Mouse (Mus musculus) frontal cortex, adult 2 months (tissue): ENCODE results near the gene Ptpro. TPM values are rescaled to one million over a fixed set of nuclear protein-coding genes. Genes with fewer than 3 reads are reported as not detected.

Experiments
- DNase-seq, 2 experiments: peaks; one replicate each; pipeline ENCODE4 v3.0.0; 2022; ENCODE audit warnings: low spot score in 1 of 2; ENCODE audit errors: extremely low spot score in 1 of 2
- polyA plus RNA-seq: library from polyadenylated mRNA; depleted of rRNA; stranded (reverse); fragments of >200 nt; gene quantifications from 2 replicates; pipeline ENCODE4 v1.2.3, GENCODE M21; 2012; rRNA removed

Gene Ptpro
- 86.0 and 93.6 TPM in 2 replicates for polyA plus RNA-seq

DNA sequence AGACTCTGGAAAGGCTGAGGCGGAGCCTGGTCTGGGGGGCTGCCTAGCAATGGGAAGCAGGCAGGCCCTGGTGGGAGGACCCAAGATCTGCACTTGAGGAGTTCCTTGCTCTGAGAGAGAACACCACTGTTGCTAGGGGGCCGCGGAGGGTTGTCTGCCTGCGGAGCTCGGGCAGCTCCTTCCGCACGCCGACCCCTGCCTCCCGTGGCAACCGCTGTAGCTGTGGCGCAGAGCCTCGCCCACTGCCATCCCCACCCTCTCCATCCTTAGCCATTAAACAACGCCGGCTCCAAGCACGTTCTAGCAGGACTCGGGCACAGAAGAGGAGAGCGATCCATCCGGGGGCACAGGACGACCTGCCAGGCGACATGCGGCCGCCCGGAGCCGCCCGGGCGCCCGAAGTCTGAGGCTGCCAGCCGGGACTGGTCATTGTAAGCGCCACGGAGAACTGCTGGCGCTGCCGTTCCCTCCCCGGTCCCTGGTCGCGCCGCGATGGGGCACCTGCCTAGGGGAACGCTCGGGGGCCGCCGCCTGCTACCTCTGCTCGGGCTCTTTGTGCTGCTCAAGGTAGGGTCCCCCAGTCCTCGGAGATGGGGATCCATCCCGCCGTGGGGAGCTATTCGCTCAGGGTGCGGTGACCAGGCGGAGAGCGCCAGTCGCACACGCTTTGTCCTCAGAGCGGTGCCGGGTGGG lies at the start of gene Ptpro:
TSS of gene Ptpro (plus strand) at position 126 of the 693 bp plus-strand sequence.
- DNase-seq: peak in 1 of 2 experiments; percentile 57

DNA sequence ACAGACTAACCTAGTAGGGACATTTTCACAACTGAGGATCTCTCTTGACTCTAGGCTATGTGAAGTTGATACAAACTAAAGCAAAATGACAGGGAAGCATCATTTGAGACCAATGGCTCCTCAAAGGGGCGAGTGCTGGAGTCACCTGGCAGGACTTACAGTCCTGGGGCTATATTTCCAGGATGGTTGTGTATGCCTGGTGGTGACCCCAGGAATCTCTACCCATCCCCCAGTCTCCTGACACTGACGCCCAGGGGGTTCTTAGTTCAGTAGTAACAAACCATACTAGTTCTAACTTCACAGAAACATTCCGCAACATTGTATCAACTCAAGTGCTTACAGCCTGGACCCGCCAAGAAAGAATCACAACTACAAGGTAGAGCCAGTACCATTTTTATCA lies 49.5 kb upstream of the Ptpro start:
- no peak for DNase-seq

DNA sequence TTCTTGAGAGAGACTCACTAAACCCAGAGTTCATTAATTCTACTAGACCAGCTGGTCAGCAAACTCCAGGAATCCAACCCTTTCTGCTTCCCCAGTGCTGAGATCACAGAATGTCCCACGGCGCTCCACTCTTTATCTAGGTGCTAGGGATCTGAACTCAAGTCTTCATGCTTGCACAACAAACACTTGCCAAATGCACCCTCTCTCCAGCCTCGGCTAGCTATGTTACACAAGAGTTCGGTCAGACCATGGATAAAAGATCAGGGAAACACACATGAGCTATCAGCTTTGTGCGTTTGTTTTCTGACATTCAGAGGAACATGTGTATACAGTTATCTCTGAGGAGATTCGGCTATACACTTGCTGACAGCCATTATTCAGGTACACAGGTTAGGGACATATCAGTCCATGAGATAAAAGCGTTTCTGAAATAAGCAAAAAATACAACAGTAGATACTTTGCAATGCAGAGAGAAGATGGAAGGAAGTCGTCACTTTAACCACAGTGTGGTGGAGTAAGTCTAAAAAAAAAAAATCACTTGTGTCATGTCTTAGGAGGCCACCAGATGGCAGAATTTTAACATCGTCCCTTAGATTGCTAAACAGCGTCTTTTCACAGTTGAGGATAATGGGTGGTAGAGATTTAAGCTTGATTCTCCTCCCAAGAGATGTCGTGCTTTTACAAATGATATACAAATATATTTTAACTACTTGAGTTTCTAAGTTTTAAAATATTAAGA lies 46.3 kb upstream of the Ptpro start:
- DNase-seq: peak in 1 of 2 experiments; percentile 74

DNA sequence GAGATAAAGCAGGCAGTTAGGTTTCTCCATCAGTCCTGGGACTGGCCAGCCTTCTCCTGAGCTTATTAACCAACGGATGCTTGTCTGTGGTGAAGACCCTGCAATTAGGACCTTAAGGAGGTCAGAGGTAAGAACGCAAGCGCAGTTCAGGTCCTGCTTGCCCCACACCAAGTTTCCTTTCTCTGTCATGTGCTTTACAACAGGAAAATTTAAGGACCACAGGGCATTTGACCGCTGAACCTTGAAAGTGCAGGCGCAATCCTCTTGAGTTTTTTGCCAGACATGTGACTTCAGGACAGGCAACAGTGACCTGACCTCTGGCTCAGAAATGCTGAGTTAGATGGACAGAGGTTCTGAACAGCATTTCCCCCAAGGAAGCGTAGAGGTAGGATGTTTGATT lies 45.0 kb upstream of the Ptpro start:
- no peak for DNase-seq

DNA sequence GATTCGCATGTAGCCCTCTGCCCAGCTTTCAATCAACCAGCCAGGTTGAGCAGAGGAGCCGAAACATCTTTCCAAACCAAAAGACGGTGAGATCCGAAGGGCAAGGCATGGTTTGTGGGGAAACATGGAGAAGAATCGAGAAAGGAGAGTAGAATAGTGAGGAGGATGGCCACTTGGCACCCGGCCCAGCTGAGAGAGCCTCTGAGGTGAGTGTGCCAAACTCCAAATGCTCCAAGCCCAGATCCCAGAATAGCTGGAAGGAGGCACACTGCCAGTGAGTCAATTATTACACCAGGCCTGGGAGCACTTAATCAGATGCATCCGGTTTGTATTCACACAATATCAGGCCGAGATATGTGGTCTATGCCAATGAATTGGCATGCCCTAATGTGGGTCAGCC lies 42.1 kb upstream of the Ptpro start:
- DNase-seq: peak in 1 of 2 experiments; percentile 45

DNA sequence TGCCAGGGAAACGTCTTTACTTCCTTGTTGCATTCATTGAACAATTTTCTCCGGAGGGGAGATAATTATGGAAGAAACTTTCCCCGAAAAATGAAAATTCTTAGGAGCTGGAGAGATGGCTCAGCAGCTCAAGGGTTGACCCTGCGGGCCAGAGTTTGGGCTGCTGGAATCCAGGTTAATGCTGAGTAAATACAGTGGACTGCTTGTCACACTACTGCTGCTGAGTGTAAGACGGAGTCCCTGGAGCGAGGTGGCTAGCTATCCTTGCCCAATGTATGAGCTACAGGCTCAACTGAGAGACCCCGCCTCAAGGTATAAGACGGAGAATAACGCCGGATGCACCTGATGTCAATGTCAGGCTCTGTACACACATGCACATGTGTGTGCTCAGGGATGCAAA lies 41.1 kb upstream of the Ptpro start:
- DNase-seq: no peak

DNA sequence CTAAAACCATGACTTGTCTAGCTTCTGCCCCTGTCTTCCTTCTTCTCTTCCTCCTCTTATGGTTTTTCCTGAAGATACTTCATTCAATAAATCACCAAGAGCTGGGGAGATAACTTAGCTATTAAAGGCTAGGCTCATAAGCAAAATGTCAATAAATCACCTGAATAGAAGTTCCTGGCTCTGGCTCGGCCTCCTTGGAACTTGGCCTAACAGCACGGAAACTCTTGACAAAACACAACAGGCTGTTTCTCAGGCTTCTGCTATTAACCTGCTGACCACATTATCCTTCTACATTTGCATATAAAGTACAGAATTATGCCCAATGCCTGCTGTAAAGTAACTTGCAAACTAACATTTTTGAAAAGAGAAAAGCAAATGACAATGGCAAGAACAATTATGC lies 40.7 kb upstream of the Ptpro start:
- no peak for DNase-seq

DNA sequence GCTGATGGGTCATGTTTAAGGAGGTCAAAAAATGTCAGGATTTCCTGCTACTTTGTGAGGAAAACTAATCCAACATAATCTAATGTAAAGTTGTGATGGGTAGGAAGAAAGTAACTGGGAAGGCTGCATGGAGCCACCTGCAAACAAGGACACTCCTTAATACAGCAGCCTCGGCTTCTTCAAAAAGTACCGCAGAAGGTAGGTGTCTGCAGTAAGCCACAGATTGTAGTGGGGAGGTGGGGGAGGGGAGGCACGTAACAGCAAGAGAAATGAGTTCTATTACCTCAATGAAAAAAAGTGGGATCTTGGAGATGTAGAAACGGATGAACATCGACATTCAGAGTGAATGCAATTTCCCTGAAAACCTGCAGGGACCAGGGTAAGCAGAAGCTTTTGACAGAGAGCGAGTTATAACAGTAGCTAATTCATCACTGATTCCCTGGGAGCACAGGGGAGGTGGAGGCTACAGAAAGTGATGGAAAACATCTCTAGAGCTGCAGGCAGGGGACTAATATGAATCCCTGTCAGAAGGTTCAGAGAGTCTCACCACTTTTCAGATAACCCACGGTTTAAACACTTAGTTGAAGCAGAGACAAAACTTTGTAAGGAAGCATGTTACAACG lies 34.2 kb upstream of the Ptpro start:
- DNase-seq: no peak

DNA sequence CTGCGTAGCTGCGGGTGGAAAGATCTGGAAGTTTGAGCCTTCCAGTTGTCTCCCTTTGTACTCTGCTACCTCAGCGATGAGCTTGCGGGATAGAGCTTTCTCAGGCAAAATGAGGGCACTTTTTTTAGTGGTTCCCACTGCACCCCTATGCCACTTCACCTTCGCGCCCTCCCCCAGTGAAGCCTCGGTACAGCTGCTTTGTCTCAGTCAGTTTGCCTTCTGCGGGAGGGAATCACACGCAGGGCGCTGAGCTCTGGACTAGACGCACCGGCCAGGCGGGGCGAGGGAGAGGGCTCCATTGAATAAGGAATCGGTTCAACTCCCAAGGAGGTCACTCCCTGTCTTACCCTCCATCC lies 746 bp downstream of the Ptpro start:
- peak in 1 of 2 experiments; percentile 37 for DNase-seq

DNA sequence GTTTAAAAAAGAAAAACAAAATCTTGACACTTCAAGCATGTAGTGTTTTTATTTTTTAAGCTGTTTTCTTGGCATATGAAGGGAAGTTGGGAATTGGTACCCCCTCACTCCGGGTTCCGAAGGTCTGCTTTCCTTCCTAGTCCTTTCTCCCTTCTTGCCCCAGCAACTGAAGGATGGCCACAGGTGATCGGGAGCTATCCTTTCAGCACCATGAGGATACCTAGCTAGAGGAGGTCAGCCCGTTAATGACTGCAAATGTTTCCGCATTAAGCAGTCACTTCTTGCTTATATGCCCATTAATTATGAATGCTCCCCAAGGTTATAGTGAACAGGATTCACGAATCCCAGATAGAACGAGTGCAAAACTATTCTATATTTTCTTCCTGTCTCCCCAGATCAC lies 1.3 kb downstream of the Ptpro start:
- DNase-seq: no peak

DNA sequence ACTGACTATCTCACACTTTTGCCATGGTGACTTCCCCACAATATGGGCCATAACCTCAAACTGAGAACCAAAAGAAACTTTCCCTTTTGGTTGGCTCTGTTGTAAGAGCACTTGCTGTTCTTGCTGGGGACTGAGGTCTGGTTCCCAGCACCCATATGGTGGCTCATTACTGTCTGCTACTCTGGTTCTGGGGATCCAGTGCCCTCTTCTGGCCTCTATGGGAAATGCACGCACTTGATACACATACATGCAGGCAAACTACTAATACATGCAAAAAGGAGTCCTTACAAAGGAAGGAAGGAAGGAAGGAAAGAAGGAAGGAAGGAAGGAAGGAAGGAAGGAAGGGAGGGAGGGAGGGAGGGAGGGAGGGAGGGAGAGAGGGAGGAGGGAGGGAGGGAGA lies 8.9 kb downstream of the Ptpro start:
- no peak for DNase-seq

DNA sequence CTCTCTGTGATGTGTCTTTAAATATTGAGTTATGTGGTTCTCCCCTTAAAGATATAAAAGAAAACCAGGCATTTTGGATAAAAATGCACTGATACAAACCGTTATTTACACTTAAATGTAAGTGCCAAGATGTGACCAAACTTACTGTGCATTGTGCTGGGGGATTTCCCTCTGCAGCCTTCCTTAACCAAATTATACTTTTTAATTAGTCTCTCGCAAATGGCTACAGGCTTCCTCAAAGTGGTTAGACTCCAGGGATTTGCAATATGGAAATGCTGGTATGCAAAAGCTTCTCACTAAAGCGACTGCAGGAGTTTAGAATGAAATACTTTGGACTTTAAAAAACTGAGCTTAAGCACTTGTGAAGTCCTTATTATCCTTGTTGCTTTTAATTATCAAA lies 10.0 kb downstream of the Ptpro start:
- no peak for DNase-seq

DNA sequence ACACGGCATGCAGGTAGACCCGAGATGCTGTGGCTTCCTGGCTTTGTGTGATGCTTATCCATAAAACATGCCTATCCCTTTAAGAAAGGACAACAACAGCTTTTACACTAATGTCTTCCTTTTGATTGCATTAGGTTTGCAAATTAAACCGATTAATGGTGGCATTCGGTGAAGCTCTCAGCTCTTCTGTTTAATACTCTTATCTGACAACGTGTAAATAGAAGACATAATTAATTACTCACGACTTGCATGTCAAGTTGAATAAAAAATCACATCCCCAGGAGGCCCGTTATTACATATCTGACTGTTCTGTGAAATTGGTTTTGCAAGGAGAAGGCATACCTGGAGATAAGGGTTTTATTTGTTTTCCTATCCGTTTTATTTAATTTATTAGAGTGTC lies 15.9 kb downstream of the Ptpro start:
- DNase-seq: no peak

DNA sequence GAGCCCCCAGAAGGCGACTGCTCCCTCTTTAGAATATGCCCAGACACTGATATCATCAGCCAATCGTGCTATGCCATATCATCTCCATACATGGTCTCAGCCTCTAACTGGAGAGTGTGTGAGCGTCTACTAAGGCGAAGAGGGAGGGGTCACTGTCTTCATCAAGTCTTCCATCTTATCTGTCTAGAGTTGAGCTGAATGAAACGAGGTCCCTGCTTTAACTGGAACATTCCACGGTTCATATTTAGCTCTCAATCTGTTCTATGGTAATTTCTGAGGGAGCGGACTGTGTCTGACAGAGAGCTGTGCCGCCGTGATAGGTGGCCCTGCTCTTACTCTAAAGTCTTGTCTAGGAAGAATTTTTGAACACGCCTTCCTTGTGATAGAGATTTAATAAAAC lies 16.5 kb downstream of the Ptpro start:
- peak in 1 of 2 experiments; percentile 12 for DNase-seq

DNA sequence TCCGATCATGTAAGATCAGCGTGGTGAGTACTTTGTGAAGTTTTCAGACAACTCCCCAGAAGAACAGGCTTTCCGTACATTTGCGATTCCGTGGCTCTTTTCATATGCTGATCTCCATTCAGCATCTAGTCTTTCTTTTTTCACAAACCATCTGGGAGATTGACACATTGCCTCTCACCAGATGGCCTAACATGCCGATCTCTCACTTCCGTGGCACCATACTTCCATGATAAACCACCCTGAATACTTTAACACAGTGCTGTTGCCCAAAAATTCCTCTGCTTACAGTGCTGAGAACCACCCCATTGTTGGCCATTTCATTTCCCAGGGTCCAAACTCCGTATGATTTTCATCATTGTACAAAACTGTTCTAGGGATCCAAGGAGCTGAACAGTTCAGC lies 20.4 kb downstream of the Ptpro start:
- peak in 1 of 2 experiments; percentile 35 for DNase-seq

DNA sequence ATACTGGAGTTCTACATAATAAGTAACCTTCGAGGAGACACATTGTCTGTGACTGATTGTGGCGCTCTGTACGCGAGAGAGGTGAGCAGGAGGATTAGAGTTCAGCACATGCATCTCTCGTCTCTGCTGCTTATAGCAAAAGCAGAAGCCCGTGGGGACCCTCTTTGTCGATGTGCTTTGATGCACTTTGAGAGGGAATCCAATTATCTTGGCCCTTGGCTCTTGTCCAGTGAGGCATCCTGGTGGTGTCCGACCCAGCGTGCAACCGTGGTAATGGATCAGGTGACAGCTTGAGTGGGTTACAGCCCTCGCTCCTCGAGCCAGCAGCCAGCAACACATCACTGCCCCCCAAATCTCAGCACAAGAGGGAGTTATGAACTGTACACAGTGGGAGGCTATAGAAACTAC lies 25.5 kb downstream of the Ptpro start:
- no peak for DNase-seq

DNA sequence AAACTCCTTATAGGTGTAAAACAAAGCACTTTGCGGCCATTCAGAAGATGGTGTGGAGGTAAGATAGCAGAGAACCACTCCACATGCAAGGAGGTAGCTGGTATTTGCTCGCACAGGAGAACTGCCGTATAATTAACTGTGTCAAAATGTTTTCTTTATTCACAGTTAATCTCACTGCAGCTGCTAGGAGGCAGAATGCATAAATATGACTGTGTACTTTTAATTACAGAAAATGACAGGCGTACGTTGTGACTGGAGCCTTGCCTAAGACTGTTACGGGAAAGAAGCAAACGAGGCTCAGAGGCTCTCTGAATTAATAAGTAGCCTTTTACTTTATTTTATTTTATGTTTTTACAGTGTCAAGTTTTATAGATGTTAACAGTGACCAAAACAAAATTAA lies 27.5 kb downstream of the Ptpro start:
- DNase-seq: no peak

DNA sequence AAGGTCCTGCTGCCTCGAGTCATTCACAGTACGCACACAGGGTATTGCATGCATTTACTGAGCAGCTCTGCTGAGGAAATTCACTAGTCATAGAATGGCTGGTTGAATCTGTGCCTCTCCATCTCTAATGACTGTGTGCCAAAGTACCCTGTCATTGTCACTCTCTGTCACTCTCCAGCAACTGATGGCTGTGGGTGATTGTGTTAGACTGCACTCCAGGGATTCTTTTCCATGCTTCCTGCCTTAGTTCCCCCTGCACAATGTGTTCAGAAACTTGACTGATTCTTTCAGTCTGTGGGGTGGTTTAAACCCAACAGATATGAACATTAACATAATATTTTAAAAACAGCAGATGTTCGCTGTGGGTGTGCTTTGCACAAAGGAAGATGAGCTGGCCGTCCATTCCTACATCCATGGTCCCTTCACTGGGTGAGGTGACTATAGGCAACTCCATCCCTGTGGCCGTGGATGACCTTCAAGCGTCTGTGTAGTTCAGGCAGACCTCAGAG lies 29.5 kb downstream of the Ptpro start:
- DNase-seq: peak in 1 of 2 experiments; percentile 38

DNA sequence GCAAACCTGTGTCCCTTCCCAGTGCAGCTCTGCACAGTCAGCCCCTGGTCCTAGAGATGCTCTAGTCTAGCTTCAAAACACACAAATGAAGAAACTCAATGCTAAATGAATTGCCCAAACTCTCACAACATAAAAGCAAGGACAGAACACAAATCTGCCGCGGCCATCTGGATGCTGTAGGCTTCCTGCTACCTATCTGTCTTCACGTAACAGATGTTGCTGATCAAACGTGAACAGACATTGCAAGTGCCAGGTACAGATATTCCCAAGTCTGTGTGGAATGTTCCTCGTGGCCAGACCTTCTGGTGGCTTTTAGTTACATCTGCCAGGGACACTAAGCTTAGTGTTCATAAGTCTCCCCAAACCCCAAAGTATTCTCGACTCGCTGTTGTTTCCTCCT lies 29.9 kb downstream of the Ptpro start:
- DNase-seq: peak in 1 of 2 experiments; percentile 26

DNA sequence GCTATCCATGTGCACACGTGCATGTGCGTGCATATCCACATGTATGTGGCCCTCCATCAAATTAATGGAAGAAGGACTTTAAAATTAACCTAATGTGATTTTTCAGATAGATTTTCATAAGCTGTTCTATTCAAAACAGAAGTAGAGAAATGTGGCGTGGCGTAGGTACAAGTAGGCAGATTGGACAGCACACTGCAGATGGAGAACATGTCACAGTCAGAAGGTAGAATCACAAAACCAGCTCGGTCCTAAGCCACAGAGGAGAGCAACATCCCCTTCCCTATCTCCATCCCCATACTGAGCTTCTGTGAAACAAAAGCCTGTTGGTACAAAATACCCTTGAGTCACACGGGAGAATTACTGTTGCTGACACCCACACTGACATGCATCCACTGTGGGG lies 34.3 kb downstream of the Ptpro start:
- DNase-seq: no peak

DNA sequence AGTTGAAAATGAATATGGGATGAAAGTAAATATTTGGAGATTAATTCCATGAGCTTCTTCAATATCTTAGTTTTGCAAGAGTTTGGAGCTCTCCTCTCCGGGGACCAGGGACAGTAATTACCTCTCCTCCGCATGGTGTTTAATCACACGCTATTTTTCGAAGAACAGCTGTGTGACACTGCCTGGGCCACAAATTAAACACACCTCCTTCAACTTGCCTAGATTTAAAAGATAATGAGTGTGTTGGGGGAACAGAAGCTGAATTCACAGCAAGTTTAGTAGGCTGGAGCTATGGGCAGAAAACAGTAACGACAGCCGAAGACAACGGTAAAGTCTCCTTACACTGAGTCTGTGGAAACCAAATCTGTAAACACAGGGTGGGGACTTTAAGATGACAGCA lies 35.7 kb downstream of the Ptpro start:
- no peak for DNase-seq

DNA sequence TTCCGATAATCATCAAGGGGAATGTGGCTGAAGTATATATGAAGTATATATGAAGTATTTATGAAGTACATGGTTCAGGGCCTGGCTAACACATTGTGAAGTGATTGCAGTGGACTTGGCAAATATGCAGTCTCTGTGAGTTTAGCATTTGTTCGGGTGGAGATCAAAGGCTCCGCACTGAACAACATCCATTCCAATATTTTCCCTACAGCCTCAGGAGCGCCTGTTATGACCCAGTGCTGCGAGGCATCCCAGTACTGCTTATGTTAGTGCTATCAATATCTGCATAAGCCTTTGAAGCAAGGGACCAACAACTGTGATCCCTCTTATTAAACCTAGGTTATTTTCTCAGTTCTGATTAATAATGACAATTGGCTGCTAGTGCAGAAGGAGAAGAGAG lies 36.1 kb downstream of the Ptpro start:
- no peak for DNase-seq
